Mouse (Mus musculus): ENCODE data around the gene Gm19345.

Gm19345 gene

DNA sequence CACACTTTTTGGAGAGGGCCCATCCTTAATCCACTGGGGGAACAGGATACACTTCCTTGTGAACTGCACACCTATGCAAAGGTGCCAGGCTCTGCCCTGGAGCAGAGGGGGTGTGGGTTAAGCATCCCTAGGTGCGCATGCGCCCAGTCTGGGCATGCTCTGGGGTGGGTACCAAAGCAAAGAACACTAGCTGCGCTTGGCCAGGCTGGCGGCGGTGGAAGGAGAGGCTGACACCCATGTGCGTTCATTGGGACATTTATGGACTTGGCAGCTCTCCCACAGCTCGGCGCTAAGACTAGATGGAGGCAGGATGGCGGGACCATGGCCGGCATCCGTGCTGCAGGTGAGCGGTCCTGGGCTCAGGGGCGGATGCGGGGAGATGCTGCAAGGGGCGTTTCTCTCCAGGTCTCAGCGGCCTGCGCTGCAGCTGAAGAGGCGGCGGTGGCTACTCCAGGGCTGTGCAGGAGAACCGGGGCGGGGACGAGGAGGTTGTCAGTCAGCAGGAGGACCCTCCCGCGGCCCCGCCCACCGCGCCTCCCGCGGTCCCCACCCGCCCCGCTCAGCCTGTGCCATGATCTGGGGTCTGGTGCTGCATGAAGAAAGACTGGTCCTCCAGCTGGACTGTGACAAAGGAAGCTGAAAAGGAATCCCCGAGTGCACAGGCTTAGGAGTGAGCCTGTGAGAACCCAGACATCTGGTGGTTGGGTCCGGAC is at the start of gene Gm19345:
Gene Gm19345, plus strand, starts transcription at position 146 of the 713 bp plus-strand sequence.
- peak; percentile 90 for DNase-seq

- DNase-seq: peak; percentile 95
Observed at GRCm38 (mm10) chr7:19802995-19803394, 48.8 kb upstream of the Gm19345 start.

GRCm38 (mm10) chr7:19806356-19806969 is 45.3 kb upstream of the Gm19345 start:
- no peak for DNase-seq

DNA sequence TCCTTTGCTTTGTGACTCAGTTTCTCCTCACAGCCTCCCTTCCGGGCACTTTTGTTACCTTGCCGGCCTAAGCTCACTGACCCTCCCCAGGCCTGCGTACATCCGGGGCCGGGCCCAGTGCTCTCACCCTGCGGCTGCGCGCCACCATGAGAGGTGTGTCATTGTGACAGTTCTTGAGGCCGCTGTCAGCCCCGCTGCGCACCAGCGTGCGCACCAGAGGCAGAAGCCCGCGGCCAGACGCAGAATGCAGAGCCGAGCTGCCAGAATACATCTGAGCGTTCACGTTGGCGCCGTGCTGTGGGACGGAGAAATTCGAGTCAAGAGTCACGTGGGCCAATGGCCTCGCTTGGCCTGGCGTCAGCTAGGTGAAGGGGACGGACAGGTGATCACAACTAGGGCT is 42.4 kb upstream of the Gm19345 start:
- peak; percentile 95 for DNase-seq

DNA sequence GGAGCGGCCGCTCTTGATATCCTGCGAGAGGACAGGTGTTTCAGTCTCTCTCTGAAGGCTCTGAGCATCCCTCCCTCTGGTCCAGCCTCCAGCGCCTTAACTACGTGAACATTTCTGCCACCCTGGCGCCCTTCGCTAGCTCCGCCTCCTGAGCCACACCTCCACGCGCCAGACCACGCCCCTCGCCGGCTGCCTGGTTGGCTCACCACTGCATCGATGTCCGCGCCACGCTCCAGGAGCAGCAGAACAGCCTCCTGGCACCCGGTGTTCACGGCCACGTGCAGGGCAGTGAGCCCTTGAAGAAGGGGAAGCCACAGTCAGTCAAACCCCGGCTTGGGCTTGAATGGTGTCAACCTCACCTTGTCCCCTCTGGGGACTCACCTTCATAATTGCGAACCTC is 40.7 kb upstream of the Gm19345 start:
- DNase-seq: peak; percentile 94

DNA sequence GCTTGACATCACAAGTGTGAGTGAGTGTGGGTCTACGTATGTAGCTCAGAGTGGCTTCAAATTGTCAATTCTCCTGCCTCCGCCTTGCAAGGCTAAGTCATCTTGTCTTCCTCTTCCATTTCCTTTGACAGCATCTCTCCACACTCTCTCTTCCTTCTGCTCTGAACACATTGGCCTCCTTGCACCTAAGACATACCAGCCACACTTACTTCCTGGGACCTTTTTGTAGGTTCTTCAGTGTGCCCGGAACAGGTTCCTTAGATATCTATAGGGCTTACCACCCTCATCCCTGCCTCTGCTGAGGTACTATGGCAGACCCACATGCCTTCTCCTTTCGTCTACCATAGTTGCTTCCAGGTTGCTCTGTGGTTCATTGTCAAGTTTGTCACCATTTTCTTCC is 38.6 kb upstream of the Gm19345 start:
- no peak for DNase-seq

DNA sequence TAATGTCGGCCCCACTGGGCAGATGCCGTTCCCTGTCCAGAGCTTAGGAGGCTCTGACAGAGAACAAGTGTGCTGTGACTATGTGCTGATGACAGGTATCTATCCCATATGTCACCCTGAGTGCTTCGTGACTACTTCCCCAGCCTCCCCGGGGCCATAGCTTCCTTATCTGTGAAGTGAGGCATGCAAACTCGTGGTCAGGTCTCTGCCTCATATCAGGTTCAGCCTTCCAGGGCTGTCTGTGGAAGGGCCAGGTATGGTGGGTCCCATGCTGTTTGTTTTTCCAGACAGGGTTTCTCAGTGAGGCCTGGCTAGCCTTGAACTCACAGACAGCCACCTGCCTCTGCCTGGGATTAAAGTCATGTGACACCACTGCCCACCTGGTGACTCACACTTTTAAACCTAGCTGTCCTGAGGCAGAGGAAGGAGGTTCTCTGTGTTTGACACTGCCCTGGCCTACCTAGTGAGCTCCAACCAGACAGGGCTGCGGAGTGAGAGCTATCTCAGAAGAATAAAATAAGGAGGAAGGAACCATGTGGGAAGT is 38.2 kb upstream of the Gm19345 start:
- DNase-seq: no peak

DNA sequence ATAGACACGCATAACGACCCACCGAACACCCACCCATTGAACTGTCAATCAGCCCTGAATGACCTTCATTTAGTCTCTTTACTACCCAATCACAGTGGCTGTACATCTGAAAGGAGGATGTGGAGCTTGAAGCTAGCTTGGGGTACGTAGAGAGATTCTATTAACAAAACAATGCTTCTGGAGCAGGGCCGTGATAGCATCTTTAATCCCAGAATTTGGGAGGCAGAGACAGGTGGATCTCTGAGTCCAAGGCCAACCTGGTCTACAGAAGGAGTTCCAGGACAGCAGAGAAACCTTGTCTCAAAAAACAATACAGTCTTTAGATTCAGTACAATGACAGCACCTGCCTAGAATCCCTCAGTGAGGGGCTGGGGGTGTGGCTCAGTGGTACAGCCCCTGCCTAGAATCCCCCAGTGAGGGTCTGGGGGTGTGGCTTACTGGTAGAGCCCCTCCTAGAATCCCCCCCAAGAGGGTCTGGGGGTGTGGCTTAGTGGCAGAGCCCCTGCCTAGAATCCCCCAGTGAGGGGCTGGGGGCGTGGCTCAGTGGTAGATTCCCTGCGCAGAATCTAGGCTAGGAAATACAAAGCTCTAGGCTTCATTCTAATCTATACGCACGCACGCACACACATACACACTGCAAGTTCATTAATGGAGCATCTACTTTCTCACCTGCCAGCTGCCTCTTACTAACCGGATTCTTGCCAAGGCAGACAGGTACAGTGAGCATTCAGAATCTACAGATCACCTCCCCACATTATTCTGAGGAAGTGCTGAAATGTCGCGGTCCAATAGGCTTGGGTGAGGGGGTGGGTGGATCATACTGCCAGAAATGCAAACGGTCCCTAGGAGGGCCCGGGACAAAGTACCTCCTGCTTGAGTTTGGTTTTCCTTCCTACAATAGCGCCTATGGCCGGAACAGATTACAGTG is 36.2 kb upstream of the Gm19345 start:
- no peak for DNase-seq

- DNase-seq: peak; percentile 99
Observed at GRCm38 (mm10) chr7:19816224-19816771, 35.5 kb upstream of the Gm19345 start.

DNA sequence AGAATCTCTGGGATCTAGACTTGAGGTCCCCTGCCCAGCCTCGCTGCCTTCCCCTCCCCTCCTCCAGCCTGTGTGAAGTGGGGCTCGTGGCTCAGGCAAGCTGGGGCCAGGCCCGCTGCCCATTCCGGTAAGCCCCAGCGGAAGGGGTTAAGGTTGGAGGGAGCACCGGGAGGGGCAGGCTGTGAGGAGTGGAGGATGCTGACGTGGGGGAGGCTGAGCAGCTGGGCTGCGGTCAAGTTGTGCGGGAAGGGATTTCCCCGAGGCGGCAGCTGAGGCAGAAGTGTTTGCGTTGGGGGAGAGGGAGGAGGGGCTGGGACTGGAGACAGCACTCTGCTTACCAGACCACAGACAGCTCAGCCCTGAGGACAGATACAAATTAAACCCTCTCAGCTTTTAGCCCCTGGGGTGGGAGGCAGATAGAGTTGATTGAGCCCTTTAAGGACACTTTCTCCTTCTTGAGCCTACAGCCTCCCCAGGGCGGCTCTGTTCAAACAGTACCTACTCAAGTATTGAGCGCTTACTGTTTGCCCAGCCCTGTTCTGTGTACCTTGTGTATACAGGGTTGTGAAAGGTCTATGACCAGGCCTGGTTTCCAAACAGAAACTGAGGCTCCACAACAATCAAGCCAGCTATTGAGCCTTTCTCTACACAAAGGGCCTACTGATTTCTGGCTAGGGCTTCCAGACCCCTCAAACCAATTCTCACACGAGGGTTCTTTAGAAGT is 34.3 kb upstream of the Gm19345 start:
- DNase-seq: peak; percentile 99

DNA sequence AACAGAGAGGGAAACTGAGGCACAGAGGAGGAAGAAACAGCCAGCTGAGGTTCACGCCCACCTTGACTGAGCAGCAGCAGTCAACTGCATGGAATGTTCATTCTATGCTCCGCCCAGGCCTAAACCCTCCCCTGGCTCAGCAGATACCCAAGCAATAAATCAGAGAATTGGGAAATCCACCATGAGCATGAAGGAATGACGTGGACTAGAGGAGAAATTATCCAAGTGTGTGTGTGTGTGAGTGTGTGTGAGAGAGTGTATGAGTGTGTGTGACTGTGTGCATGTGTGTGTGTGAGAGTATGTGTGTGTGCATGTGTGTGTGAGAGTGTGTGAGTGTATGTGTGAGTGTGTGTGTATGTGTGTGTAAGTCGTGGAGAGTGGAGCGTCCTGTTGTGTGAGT is 33.4 kb upstream of the Gm19345 start:
- DNase-seq: no peak

- DNase-seq: no peak
Observed at GRCm38 (mm10) chr7:19818875-19819274, 32.9 kb upstream of the Gm19345 start.

- DNase-seq: no peak
Observed at GRCm38 (mm10) chr7:19820347-19821048, 31.3 kb upstream of the Gm19345 start.

DNA sequence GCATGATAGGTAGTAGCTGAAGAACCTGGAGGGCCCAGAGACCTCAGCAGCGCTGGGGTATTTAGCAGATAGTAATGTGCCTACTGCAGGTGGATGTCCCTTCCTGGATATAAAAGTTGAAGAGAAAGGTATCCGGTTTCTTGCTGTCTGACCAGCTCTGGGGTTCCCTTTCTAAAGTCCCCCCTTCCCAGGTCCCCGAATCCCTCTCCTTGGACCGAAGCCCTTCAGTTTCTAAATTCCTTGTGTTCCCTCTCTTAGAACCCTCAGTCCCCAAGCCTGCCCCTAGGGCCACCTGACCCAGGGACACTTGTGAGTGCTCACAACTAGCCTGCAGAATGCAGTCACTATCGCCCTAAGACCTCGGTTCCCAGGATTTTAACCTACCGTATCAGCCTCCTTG is 30.2 kb upstream of the Gm19345 start:
- no peak for DNase-seq

GRCm38 (mm10) chr7:19822193-19822592 is 29.6 kb upstream of the Gm19345 start:
- DNase-seq: no peak

GRCm38 (mm10) chr7:19822604-19823058 is 29.2 kb upstream of the Gm19345 start, which contains the start of gene Bcl3:
Gene Bcl3, minus strand, starts transcription at chr7:19822770.
- peak; percentile 99 for DNase-seq

DNA sequence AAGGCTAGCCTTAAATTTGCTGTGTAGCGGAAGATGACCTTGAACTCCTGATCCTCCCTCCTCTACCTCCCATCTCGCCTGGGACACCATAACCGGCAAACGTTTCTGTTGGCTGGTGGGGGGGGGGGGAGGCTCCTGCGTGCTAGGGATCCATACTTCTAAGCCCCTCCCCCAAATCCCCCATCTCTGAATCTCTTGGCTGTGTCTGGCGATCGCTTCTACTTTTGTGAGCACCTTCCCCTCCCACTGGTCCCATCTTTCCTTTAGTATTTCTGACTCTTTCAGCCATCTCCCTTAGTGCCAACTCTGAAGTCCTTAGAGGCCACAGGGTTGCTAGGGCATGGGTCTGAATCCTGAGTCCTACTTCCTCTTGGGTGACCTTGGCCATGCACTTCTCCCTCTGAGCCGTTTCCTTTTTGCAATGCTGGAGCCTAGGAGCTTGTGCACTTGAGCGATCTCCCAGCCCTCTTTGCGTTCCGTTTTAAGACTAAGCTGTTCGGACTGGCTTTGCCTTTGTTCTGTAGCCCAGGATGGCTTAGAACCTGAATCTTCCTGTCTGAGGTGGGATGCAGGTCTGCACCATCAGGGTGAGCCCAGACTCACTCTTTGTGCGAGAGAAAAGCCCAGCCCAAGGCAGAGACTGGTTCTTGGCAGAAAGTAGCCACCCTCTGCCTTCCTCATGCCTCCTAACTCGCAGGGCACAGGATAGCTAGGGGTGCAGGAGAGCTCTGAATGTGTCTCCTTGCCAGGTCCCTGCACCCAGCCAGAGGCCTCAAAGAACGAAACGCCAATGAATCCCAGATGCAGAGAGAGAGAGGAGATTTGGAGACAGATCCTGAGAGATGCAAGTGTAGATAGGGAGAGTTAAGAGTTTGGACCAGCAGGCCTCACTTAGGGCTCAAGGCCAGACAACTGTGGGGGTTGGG is 28.3 kb upstream of the Gm19345 start:
- DNase-seq: peak; percentile 97

GRCm38 (mm10) chr7:19824182-19824973 is 27.4 kb upstream of the Gm19345 start:
- DNase-seq: peak; percentile 99

DNA sequence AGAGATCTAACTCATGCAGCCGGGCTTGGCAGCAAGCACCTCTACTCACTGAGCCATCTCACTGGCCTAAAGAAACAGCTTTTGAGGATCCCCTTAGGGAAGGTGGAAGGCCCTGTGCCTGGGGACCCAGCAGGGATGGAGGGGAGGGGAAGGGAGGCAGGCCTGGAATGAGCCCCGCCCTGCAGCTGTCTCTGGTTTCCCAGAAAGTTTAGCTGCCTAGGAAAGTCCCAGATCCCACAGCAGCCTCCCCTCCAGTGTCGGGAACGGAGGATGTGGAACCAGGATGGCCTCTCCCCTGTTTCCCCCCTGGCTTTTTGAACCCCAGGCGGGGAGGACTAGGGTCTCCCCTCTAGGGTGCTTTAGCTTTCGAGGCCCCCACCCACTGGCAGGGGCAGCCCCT is 25.0 kb upstream of the Gm19345 start:
- peak; percentile 95 for DNase-seq

All from heart, adult 11 months (tissue).